Comparison of ENCODE assay signal across 8 mouse cellular contexts in genomic region chr1:151040945-151041649, GRCm38 (mm10). TPM values are rescaled to one million over a fixed set of nuclear protein-coding genes. Genes with fewer than 3 reads are reported as not detected.
A peak's percentile ranks its signal among the peaks of the same experiment; 100 is the strongest.
DNase-seq lines count a peak whose midpoint lies in the region; ATAC-seq and TF ChIP-seq lines count a peak whose summit lies in the region.

No protein-coding gene starts in this region.

- H3K9ac ChIP-seq in intestine, embryonic 14.5 days (ENCODE audit: low read length) = no peak overlapping the region
- no peak overlapping the region for H3K9ac ChIP-seq in liver, postnatal 0 days (replicated peaks)
- H3K9ac ChIP-seq in stomach, postnatal 0 days (ENCODE audit: low read length) = no peak overlapping the region

- ATAC-seq in intestine, embryonic 14.5 days (replicated peaks; ENCODE audit: low FRiP score, low TSS enrichment, low read depth) = no peak
- peak; percentile 72 for ATAC-seq in liver, postnatal 0 days
- ATAC-seq in stomach, postnatal 0 days (ENCODE audit: low FRiP score, low TSS enrichment) = no peak

- no peak for TF ChIP-seq POLR2A in spleen, adult 2 months (IDR thresholded peaks at IDR 0.05; ENCODE audit: low read depth, low read length)

- H3K27me3 ChIP-seq in spleen, adult 2 months (ENCODE audit: control insufficient read depth, insufficient read depth, low read length) = no peaks in the 10 kb centered on the region
- H3K27me3 ChIP-seq in intestine, embryonic 14.5 days (replicated peaks; ENCODE audit: control insufficient read depth, insufficient read depth, low read length) = no peaks in the 10 kb centered on the region
- H3K27me3 ChIP-seq in liver, postnatal 0 days (ENCODE audit: insufficient read depth, low read length) = no peaks in the 10 kb centered on the region
- H3K27me3 ChIP-seq in stomach, postnatal 0 days (ENCODE audit: control insufficient read depth, insufficient read depth, low read length) = no peaks in the 10 kb centered on the region

- H3K4me2 ChIP-seq in intestine, embryonic 14.5 days (ENCODE audit: low read length) = peak overlapping the region; percentile 31
- peak overlapping the region; percentile 59 for H3K4me2 ChIP-seq in liver, postnatal 0 days (ENCODE audit: low read depth, low read length)
- peak overlapping the region; percentile 28; the same call in 1 of the 2 replicates for H3K4me2 ChIP-seq in stomach, postnatal 0 days (replicated peaks; ENCODE audit: low read depth)

- 56% methylated on average over 18 of the region's 18 CpGs for WGBS in spleen, adult 2 months
- 41% methylated on average over 17 of the region's 18 CpGs for WGBS in intestine, embryonic 14.5 days
- 25% methylated on average over 18 of the region's 18 CpGs for WGBS in liver, postnatal 0 days (ENCODE audit: insufficient replicate concordance)
- WGBS in stomach, postnatal 0 days = 31% methylated on average over 18 of the region's 18 CpGs

- no peaks in the 10 kb centered on the region for H3K9me3 ChIP-seq in intestine, embryonic 14.5 days (ENCODE audit: control insufficient read depth, low read length)
- no peaks in the 10 kb centered on the region for H3K9me3 ChIP-seq in liver, postnatal 0 days (ENCODE audit: low read length)
- H3K9me3 ChIP-seq in stomach, postnatal 0 days (ENCODE audit: control insufficient read depth, low read length) = no peaks in the 10 kb centered on the region

- no peaks in the 10 kb centered on the region for H3K36me3 ChIP-seq in spleen, adult 2 months (ENCODE audit: control insufficient read depth, insufficient read depth, low read length)
- no peaks in the 10 kb centered on the region for H3K36me3 ChIP-seq in intestine, embryonic 14.5 days (ENCODE audit: control insufficient read depth, insufficient read depth, low read length)
- no peaks in the 10 kb centered on the region for H3K36me3 ChIP-seq in liver, postnatal 0 days (replicated peaks; ENCODE audit: insufficient read depth, low read length)
- H3K36me3 ChIP-seq in stomach, postnatal 0 days (ENCODE audit: control insufficient read depth, insufficient read depth, low read length) = no peaks in the 10 kb centered on the region

- no peaks in the 10 kb centered on the region for H3K4me1 ChIP-seq in spleen, adult 2 months (ENCODE audit: control insufficient read depth, insufficient read depth, insufficient read length)
- H3K4me1 ChIP-seq in intestine, embryonic 14.5 days (replicated peaks; ENCODE audit: control insufficient read depth, insufficient read depth, low read length) = no peaks in the 10 kb centered on the region
- peaks cover 16% of the 10 kb centered on the region for H3K4me1 ChIP-seq in liver, postnatal 0 days (ENCODE audit: insufficient read depth)
- no peaks in the 10 kb centered on the region for H3K4me1 ChIP-seq in stomach, postnatal 0 days (replicated peaks; ENCODE audit: control insufficient read depth, insufficient read depth)

- peak overlapping the region; percentile 24; the same call in 1 of the 2 replicates for H3K27ac ChIP-seq in spleen, adult 2 months (ENCODE audit: insufficient read depth, low read length)
- no peak overlapping the region for H3K27ac ChIP-seq in intestine, embryonic 14.5 days (ENCODE audit: low read depth)
- H3K27ac ChIP-seq in liver, postnatal 0 days (ENCODE audit: low read depth) = peak overlapping the region; percentile 40; the same call in 1 of the 2 replicates
- H3K27ac ChIP-seq in stomach, postnatal 0 days (replicated peaks) = no peak overlapping the region

- TF ChIP-seq EP300 in liver, postnatal 0 days (IDR thresholded peaks at IDR 0.05; ENCODE audit: low read depth) = no peak
- TF ChIP-seq EP300 in stomach, postnatal 0 days (optimal IDR thresholded peaks at IDR 0.05) = no peak

- no peak for TF ChIP-seq CTCF in spleen, adult 2 months (IDR thresholded peaks at IDR 0.05; ENCODE audit: extremely low read depth, insufficient read depth, insufficient read length, insufficient replicate concordance)
- TF ChIP-seq CTCF in liver, postnatal 0 days (IDR thresholded peaks at IDR 0.05; ENCODE audit: low read depth) = no peak
- no peak for TF ChIP-seq CTCF in stomach, postnatal 0 days (IDR thresholded peaks at IDR 0.05; ENCODE audit: low read depth)

- intact Hi-C loops in left cerebral cortex, postnatal 14 days (cut with DNase I) = no loop called here

- no peak for DNase-seq in spleen, adult 2 months (ENCODE audit: low read depth in 1 of 2, low spot score in 2 of 2)
- no peak for DNase-seq in spleen, adult 18-20 months
- no peak for DNase-seq in intestine, embryonic 14.5 days (ENCODE audit: low spot score)
- peak; percentile 59 for DNase-seq in liver, postnatal 0 days
- DNase-seq in stomach, postnatal 0 days (ENCODE audit: low spot score) = no peak
- no peak for DNase-seq in spleen, adult 12 weeks (ENCODE audit: low spot score)
- DNase-seq in testis, postnatal 10 days (ENCODE audit: low spot score) = no peak
- no peak for DNase-seq in left cerebral cortex, postnatal 14 days (ENCODE audit: low spot score in 2 of 2)

- H3K4me3 ChIP-seq in spleen, adult 2 months (ENCODE audit: extremely low read depth, insufficient read depth, insufficient read length) = no peak overlapping the region
- H3K4me3 ChIP-seq in intestine, embryonic 14.5 days (ENCODE audit: low read depth, low read length) = no peak overlapping the region
- H3K4me3 ChIP-seq in liver, postnatal 0 days (ENCODE audit: low read depth, low read length) = peak overlapping the region; percentile 1; the same call in 1 of the 2 replicates
- H3K4me3 ChIP-seq in stomach, postnatal 0 days (ENCODE audit: low read depth, low read length) = no peak overlapping the region

RNA-seq across cellular contexts. Expression of gene Hmcn1, which starts 47.9 kb away (rescaled TPM):
- polyA plus RNA-seq in spleen, adult 2 months (2012; rRNA removed) = 8.6 and 12.1 TPM in 2 replicates
- 6.3 and 7.0 TPM in 2 replicates for polyA plus RNA-seq in intestine, embryonic 14.5 days (2014; fragmentation: Nextera tagmentation; extraction: Ambion mirVana)
- polyA plus RNA-seq in liver, postnatal 0 days (2015; fragmentation: Nextera tagmentation; extraction: Ambion mirVana) = 2.4 and 2.8 TPM in 2 replicates
- 7.5 and 8.0 TPM in 2 replicates for polyA plus RNA-seq in stomach, postnatal 0 days (2015; fragmentation: Nextera tagmentation; extraction: Ambion mirVana)
- total RNA-seq in left cerebral cortex, postnatal 14 days (2021) = 1 to 10 TPM; 3.5 to 5.4 TPM

Comparison
In these comparisons a context has a peak if more than half of its experiments do, and no peak if none do; other contexts are left out.
1. H3K27ac ChIP-seq: peak in spleen, adult 2 months (single experiment) and liver, postnatal 0 days (single experiment); none in intestine, embryonic 14.5 days (single experiment) and stomach, postnatal 0 days (single experiment).
2. Peak in every context shown above with its lines, with median percentiles within 50 percentile points of each other: H3K4me2 ChIP-seq.